Mouse (Mus musculus): ENCODE results near the gene Ttc28.

DNA sequence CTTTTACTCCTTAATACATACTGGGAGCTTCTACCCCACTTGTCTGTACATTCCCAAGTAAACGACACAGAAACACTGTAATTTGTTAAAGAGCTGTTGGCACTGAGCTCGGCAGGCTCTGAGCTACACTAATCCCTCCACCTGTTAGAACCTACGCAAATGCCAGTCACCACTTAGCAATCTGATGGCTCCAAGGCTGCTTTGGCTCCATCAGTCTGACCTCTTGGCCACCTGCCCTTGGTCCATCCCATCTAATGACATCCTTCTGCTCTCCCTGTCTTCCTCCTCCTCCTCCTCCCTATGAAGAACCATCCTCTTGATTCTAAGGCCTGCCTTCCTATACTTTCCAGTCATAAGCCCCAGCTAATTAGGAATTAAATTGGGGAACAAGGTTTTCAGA, 437.9 kb downstream of the Ttc28 start:
- TF ChIP-seq CHD2 (IDR thresholded peaks at IDR 0.05; ENCODE audit: low read depth, low read length) (no peak), ZC3H11A (IDR thresholded peaks at IDR 0.05; ENCODE audit: borderline replicate concordance, low read depth, low read length) (no peak)
